Mouse (Mus musculus) liver, embryonic 16.5 days (tissue): Measurements from ENCODE around the gene Senp7. TPM values are rescaled to one million over a fixed set of nuclear protein-coding genes. Genes with fewer than 3 reads are reported as not detected.
"Not testable (repeated sequence)": the region's sequence is repeated elsewhere in the genome, so short reads cannot be mapped to it uniquely, and the experiment has no call there.

Experiments
- ATAC-seq: fragments of 200-750 bp; cut with Nextera tagmentation; 2 replicates; pipeline ENCODE4 v1.8.0; 2017; ENCODE audit warnings: low read depth, mild to moderate bottlenecking, moderate number of reproducible peaks, moderate library complexity
- H3K27ac ChIP-seq: fragments of 300-500 bp; sonication (generic); 2 replicates; pipeline ENCODE4 v1.5.1; 2014; ENCODE audit warnings: mild to moderate bottlenecking, low read length
- H3K27me3 ChIP-seq: fragments of 300-500 bp; sonication (generic); 2 replicates; pipeline ENCODE4 v1.6.1; 2014; ENCODE audit warnings: low read depth, low read length, mixed read lengths; ENCODE audit not compliant: control insufficient read depth, insufficient read depth
- H3K36me3 ChIP-seq: fragments of 300-500 bp; sonication (generic); 2 replicates; pipeline ENCODE4 v1.6.1; 2014; ENCODE audit warnings: mild to moderate bottlenecking; ENCODE audit not compliant: control insufficient read depth, insufficient read depth
- H3K4me1 ChIP-seq: fragments of 300-500 bp; sonication (generic); 2 replicates; pipeline ENCODE4 v1.6.1; 2014; ENCODE audit warnings: low read depth, low read length, mixed read lengths; ENCODE audit not compliant: control insufficient read depth
- H3K4me2 ChIP-seq: fragments of 300-500 bp; sonication (generic); 2 replicates; pipeline ENCODE4 v1.6.1; 2014; ENCODE audit warnings: low read depth, low read length, mixed read lengths
- H3K4me3 ChIP-seq: fragments of 300-500 bp; sonication (generic); 2 replicates; pipeline ENCODE4 v1.5.1; 2014; ENCODE audit warnings: low read depth, mild to moderate bottlenecking, low read length
- H3K9ac ChIP-seq: fragments of 300-500 bp; sonication (generic); 2 replicates; pipeline ENCODE4 v1.6.1; 2014; ENCODE audit warnings: low read depth, low read length
- H3K9me3 ChIP-seq: fragments of 300-500 bp; sonication (generic); replicated peaks from 2 replicates; pipeline ENCODE4 v1.6.1; 2016; ENCODE audit warnings: low read length; ENCODE audit not compliant: control insufficient read depth
- WGBS: fragments of 180-500 bp; shearing (Covaris S2); extraction: QIAGEN DNeasy Blood & Tissue Kit; methylation state at CpG from one replicate; pipeline ENCODE4 v1.1.7; 2014; ENCODE audit not compliant: insufficient replicate concordance; 5-methylcytosine and 5-hydroxymethylcytosine counted together
- polyA plus RNA-seq: library from polyadenylated mRNA; unstranded; fragments of >200 nt; fragmentation: Nextera tagmentation; extraction: Ambion mirVana; gene quantifications from 2 replicates; pipeline ENCODE4 v1.2.1, GENCODE M21; 2015

Gene Senp7
- 16.0 TPM in 2 replicates for polyA plus RNA-seq

DNA sequence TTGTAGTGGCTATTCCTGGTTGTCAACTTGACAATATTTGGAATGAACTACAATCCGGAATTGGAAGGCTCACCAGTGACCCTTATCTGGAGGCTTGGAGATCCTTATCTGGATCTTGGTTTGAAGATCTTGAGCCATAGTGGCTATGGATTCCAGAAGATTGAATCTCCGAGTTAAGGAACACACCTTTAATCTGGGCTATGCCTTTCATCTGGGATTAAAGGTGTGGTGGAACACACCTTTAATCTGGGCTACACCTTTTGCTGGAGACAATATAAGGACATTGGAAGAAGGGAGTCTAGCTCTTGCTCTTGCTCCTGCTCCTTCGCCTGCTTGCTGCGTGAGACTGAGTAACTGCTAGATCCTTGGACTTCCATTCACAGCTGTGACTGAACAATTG lies at the start of gene Senp7:
Gene Senp7 (plus strand): TSS at position 301 of the 400 bp plus-strand sequence.
- not testable (repeated sequence) for ATAC-seq, H3K4me2 ChIP-seq, H3K36me3 ChIP-seq, H3K4me3 ChIP-seq, H3K4me1 ChIP-seq, H3K27ac ChIP-seq, H3K27me3 ChIP-seq, H3K9me3 ChIP-seq, H3K9ac ChIP-seq
- WGBS = no CpG with 5 or more reads among the region's 4 CpGs

- 90% methylated on average over 11 of the region's 11 CpGs for WGBS
- Histone ChIP-seq H3K27ac (no peak overlapping the region), H3K27me3 (no peaks in the 10 kb centered on the region), H3K4me3 (no peak overlapping the region), H3K9me3 (no peaks in the 10 kb centered on the region), H3K36me3 (peaks cover 31% of the 10 kb centered on the region), H3K9ac (no peak overlapping the region), H3K4me1 (no peaks in the 10 kb centered on the region), H3K4me2 (no peak overlapping the region)
- ATAC-seq = no peak
These were observed 41.3 kb upstream of the Senp7 start for GRCm38 (mm10) chr16:56006798-56007197.

GRCm38 (mm10) chr16:56008862-56009261 lies 39.3 kb upstream of the Senp7 start:
- no peak overlapping the region for H3K4me3 ChIP-seq
- no peaks in the 10 kb centered on the region for H3K9me3 ChIP-seq
- no peak overlapping the region for H3K4me2 ChIP-seq
- WGBS = 74% methylated on average over 1 of the region's 1 CpGs
- no peaks in the 10 kb centered on the region for H3K4me1 ChIP-seq
- no peak for ATAC-seq
- peaks cover 21% of the 10 kb centered on the region for H3K36me3 ChIP-seq
- H3K9ac ChIP-seq = no peak overlapping the region
- no peaks in the 10 kb centered on the region for H3K27me3 ChIP-seq
- H3K27ac ChIP-seq = no peak overlapping the region

- Histone ChIP-seq H3K9me3 (no peaks in the 10 kb centered on the region), H3K4me3 (no peak overlapping the region), H3K9ac (no peak overlapping the region), H3K4me1 (no peaks in the 10 kb centered on the region), H3K4me2 (no peak overlapping the region), H3K36me3 (peaks cover 21% of the 10 kb centered on the region), H3K27me3 (no peaks in the 10 kb centered on the region), H3K27ac (no peak overlapping the region)
- WGBS = 88% methylated on average over 10 of the region's 10 CpGs
- ATAC-seq = no peak
These were observed 35.1 kb upstream of the Senp7 start for GRCm38 (mm10) chr16:56012789-56013743.

GRCm38 (mm10) chr16:56014076-56014475 lies 34.1 kb upstream of the Senp7 start:
- Histone ChIP-seq H3K4me2 (no peak overlapping the region), H3K36me3 (peaks cover 31% of the 10 kb centered on the region), H3K9me3 (no peaks in the 10 kb centered on the region), H3K27me3 (no peaks in the 10 kb centered on the region), H3K9ac (no peak overlapping the region), H3K27ac (no peak overlapping the region), H3K4me3 (no peak overlapping the region), H3K4me1 (no peaks in the 10 kb centered on the region)
- ATAC-seq = no peak
- WGBS = 75% methylated on average over 7 of the region's 7 CpGs

GRCm38 (mm10) chr16:56019660-56020059 lies 28.5 kb upstream of the Senp7 start:
- H3K4me2 ChIP-seq = no peak overlapping the region
- H3K4me3 ChIP-seq = no peak overlapping the region
- ATAC-seq = no peak
- WGBS = 90% methylated on average over 7 of the region's 7 CpGs
- H3K36me3 ChIP-seq = peaks cover 37% of the 10 kb centered on the region
- H3K4me1 ChIP-seq = no peaks in the 10 kb centered on the region
- H3K9ac ChIP-seq = no peak overlapping the region
- H3K27ac ChIP-seq = no peak overlapping the region
- H3K27me3 ChIP-seq = no peaks in the 10 kb centered on the region
- no peaks in the 10 kb centered on the region for H3K9me3 ChIP-seq

GRCm38 (mm10) chr16:56027854-56028629 lies 20.1 kb upstream of the Senp7 start:
- Histone ChIP-seq H3K4me1 (peaks cover 21% of the 10 kb centered on the region), H3K27ac (no peak overlapping the region), H3K9me3 (no peaks in the 10 kb centered on the region), H3K4me3 (peak overlapping the region; percentile 97), H3K9ac (peak overlapping the region; percentile 95), H3K4me2 (peak overlapping the region; percentile 81), H3K27me3 (no peaks in the 10 kb centered on the region), H3K36me3 (peaks cover 9% of the 10 kb centered on the region)
- WGBS = 25% methylated on average over 12 of the region's 12 CpGs
- no peak for ATAC-seq

GRCm38 (mm10) chr16:56028722-56029551 lies 19.2 kb upstream of the Senp7 start:
- Histone ChIP-seq H3K27ac (peak overlapping the region; percentile 92), H3K36me3 (peaks cover 12% of the 10 kb centered on the region), H3K27me3 (no peaks in the 10 kb centered on the region), H3K9ac (peak overlapping the region; percentile 95), H3K4me2 (peak overlapping the region; percentile 81), H3K9me3 (no peaks in the 10 kb centered on the region), H3K4me3 (peak overlapping the region; percentile 97), H3K4me1 (peaks cover 21% of the 10 kb centered on the region)
- WGBS = under 1% methylated on average over 62 of the region's 62 CpGs
- ATAC-seq = peak; percentile 90
